Mouse (Mus musculus) common myeloid progenitor, adult 5-6 weeks (primary cell): ENCODE results near the gene Zfp385b. TPM values are rescaled to one million over a fixed set of nuclear protein-coding genes. Genes with fewer than 3 reads are reported as not detected.
"Not testable (repeated sequence)": the region's sequence is repeated elsewhere in the genome, so short reads cannot be mapped to it uniquely, and the experiment has no call there.

Source experiments
- ATAC-seq: replicated peaks from 2 replicates; pipeline ENCODE4 v1.8.0; 2016; ENCODE audit warnings: low read depth, mild to moderate bottlenecking, moderate TSS enrichment, inconsistent platforms; ENCODE audit not compliant: poor library complexity, severe bottlenecking
- total RNA-seq: library from RNA; stranded (forward); fragments of 200-1000, 187-1606 nt; gene quantifications from 2 replicates; pipeline ENCODE4 v1.2.3, GENCODE M21; 2017

The Zfp385b gene
- total RNA-seq, 1 experiment from 2014 or later = not detected

DNA sequence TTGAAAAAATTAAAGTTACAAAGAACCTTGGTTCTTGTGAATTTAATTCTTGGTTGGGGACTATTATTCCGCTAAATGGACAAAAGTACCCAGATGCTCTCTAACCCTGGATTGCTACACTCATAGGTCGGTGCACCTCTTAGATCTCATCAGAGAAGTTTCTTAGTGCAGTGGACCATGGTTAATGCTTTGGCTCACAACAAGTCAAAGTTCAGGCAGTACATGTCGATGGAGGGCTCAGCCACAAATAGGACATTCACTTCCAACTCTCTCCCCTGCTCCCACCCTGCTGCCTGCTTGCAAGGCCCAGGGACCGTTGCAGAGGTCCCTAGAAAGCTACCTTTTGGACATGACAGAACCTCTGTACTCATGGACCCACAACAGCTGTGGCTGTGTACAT lies 324.1 kb downstream of the Zfp385b start:
- no peak for ATAC-seq

DNA sequence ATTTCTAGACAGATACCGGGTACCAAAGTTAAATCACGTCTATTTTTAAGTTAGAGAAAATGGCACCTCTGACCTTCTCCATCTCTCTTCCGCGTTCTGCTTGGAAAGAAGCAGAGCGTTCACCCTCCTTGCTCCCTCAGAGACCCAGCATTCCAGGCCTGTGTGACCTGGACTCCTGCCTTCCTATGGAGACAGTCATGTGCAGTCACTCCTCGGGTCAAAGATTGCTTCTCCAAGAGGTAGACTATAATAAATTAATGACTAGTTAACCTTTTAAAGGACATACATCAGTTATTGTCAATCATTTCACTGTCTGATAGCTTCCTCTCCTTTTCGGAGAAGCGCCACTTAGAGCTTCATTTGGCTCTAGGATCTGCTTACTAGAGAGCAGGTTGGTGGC lies 325.7 kb downstream of the Zfp385b start:
- ATAC-seq = no peak

DNA sequence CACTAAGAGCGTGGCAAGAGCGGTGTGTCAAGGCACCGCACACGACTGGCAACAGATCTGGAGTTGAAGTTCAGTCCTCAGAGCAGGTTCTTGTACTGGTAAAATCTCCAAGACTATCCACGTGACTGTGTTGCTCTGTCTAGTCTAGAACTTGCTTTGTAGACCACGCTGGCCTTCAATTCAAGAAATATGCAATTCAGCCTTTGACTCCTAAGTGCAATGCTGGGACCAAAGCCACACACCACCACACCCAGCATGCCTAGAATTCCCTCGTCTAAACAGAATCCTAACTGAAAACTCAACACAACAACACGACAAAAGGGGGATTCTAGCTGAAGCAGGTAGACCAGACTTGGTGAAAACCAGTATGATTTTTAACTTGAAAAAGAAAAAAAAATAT lies 332.3 kb downstream of the Zfp385b start:
- no peak for ATAC-seq

DNA sequence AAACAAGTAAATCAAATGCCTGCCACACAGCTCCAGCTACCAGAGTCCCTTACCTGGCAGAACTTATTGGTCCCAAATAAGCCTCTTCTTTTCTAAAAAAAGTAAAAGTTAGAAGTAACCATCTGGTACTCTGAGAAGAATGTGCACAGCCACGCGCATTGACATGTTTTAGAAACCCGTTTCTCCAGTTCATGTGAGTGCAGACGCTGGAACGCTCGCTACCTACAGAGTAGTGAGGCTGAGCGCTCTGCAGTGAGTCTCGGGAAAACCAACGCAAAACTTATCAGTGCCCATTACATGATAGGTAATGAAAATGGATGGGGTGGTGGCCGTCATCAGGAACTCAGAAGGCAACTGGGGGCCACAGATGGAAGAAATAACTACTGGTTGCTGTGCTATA lies 338.2 kb downstream of the Zfp385b start:
- ATAC-seq = no peak

DNA sequence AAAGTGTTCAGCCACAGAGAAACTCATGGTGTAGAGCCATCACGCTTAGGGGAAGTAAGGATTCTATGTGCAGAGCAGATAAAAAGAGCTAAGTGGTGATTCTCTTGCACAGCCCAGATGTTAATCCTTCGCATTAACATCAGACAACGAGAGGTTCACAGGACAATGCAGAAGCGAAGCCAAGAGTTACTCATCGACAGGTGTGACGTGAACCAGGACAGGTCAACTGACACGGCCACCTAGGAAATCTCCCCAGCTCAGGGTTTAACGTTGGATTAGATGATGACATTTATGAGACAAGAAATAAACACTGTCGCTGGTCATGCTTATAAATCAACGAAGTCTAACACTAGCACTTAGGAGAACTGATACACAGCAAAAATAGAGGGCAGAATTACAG lies 341.9 kb downstream of the Zfp385b start:
- ATAC-seq = no peak

DNA sequence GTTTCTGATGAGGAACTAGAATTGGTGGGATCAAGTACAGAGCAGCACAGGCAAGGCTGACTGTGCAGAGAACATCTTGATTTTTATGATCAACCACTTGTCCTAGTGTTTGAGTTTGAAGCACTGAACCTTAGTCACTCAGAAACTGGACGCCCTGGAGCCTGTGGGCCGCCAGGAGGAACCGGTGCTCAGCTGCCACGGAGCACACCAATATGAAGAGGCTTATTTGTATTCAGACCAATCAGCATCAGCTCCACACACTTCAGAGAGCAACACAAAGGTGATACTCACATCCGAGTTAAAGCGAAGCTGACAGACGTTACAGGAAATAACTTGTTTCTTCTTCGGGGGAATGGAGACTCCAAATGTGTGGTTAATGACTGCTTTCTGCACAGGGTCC lies 343.0 kb downstream of the Zfp385b start:
- no peak for ATAC-seq

DNA sequence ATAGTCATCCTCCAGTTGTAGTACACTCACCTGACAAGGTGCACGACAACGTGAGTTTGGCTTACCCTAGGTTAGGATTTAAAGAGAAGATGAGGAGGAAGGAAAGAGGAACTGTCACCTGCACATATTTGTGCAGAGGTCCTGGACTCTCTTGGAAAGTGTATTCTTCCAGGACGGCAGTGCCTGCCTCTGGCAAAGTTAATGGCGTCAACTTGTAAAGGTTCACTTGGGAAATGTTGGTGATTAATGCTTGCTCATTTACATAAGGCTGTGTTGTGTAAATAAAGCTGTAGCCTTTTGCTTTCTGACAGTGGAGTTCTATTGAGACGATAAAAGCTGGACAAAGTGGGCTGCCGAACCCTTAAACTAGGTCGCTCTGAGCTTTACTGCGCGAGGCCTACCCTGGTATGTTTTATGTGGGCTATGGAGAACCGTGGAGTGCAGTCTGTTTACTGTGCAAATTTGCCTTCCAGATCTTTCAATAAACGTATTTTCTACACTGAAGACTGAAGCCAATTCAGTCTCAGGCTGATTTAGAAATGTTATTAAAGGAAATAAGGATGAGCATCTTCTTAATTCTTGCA lies 347.1 kb downstream of the Zfp385b start:
- no peak for ATAC-seq

DNA sequence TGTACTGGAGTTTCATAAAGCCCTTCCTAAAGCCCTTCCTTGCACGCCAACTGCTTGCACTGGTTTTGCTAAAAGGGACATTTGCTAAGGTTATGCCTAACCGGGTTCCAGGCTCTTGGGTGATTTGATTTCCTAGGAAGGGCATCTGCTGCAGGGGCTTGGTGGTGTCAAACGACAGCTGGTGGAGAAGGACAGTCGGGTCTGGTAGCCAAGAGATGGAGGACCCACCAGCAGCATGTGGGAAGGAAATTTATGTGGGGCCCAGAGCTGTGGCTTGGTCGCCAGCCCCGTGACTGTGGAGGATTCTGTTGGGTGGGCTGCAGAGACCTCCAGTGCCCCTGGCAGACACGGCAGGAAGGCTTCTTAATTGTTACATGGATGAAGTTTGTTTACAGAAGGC lies 348.7 kb downstream of the Zfp385b start:
- ATAC-seq = no peak

DNA sequence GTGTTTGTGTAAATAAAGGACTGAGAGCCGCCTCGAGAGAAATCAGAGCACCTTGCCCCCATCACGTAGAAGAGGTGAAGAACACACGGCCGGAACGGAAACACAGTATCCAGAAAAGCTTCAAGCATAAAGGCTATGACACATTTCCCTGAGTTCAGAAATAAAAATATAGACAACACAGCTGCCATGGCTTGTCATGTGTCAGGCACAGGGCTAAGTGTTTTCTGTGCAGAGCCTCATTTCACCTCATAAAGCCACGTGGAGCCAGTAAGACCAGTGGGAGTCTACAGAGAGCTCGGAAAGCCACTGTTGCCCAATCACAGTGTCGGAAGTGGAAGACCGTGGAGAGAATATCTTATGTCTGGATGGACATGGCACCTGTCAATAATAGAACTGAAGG lies 358.0 kb downstream of the Zfp385b start:
- ATAC-seq = no peak

DNA sequence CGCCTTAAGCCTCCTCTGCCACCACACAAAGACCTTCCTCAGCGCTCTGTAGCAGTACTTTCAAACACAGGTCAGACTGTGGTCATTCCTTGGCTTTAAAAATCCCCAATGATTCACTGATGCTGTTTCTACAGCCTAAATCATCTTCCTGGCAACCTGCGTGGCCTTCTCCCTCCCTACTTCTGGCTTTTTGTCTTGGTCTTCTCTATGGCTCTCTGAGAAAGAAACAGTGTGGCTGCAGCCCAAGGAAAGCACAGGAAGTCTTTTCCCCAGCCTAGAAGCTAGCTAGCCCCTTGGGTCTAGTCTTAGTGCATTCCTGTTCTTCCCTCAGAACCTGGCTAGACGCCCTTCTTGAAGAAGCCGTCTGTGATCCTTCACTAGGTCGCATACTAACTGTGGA lies 359.4 kb downstream of the Zfp385b start:
- ATAC-seq = no peak

DNA sequence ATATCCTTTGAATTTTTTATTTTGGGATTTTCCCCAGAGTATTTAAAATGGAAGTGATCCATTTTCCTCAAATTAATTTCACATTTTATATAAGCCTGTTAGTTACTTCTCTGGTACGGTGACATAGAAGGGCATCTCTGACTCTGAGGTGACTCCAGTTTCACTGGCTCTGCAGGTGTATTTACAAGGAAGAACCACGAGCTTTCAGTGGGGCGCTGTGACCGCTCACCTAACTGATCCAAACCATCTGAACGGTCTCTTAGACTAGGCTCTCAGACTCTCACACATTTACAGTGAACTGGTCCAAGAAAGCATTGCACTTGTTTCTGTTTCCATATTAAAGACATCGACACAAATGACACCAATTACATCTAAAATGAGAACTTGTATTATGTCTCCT lies 361.0 kb downstream of the Zfp385b start:
- ATAC-seq = no peak

DNA sequence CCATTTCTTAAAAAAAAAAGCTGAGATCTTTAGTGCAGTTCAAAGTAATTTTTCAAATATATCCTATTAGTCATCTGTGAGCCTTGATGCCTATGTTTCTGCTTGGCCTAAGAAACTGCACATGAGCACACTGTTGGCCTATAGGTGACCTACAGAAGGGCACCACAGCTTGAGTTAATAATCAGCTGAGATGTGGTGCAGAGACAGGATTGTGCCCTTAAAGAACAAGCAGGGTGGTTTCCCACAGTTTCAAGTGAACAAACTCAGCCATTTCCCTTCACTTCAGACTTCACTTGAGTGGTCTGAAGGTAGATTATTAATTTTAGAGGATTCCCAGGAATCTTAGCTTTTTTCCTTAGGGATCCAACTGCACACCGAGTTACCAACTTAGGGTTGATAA lies 362.3 kb downstream of the Zfp385b start:
- no peak for ATAC-seq

DNA sequence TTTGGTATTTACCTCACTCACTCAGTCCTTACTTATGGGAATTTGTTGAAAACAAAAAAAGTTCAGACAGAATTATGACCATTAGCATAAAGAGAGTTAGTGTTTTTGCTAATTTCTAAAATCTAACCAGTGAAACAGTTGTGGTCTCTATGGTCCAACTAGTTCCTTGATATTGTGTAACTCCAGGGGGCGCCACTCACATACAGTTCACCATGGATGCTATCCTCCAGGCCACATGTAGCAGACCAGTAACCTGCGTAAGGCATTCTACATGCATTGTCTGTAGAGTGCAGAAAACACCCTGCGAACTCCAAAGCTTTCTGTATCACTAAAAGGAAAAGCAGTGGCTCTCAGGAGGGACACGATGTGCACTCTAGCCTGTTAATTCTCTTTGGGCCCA lies 362.8 kb downstream of the Zfp385b start:
- ATAC-seq = peak; percentile 77

DNA sequence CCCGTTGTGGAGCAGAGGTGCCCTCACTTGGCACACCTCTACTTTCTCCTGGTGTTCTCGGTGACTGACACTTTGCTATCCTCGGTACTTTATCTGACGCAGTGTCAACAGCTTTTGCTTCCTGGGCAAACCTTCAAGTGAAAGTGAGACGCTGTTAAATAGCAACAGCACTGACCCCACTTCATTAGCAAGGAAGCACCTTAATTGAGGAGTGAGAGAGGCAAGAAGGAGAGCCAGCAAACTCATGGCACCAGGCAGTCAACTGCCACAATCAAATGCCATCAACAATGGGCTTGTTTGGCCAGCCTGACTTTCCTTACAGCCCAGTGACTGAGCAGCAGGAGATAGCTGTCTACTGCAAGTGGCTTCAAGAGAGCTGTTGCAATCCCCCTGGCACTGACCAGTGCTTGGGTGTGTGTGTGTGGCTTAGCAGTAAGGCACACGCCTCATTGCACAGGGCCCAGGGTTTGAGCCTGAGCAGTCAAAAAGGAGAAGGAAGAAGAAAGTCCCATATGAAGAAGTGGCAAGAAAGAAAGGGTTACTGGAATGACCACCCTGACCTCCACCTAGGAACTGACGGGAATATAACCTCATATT lies 365.0 kb downstream of the Zfp385b start:
- ATAC-seq = peak; percentile 52; the same call in 1 of the 2 replicates

DNA sequence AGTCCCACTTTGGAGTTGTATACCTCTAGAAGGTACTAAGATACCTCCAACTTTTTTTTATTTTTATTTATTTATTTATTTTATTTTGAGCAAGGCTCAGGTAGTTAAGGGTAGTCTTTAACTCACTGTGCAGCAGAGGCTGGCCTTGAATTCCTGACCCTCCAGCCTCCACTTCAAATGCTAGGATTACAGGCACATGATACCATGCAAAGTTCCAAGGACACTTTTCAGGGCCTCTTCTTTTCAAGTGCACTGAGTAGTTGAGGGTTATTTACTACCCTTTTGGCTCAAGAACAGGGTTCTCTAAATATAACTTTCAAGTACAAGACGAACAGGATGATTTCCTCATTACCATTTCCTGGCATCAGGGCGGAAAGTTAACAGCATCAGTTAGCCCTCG lies 365.7 kb downstream of the Zfp385b start:
- ATAC-seq = no peak

DNA sequence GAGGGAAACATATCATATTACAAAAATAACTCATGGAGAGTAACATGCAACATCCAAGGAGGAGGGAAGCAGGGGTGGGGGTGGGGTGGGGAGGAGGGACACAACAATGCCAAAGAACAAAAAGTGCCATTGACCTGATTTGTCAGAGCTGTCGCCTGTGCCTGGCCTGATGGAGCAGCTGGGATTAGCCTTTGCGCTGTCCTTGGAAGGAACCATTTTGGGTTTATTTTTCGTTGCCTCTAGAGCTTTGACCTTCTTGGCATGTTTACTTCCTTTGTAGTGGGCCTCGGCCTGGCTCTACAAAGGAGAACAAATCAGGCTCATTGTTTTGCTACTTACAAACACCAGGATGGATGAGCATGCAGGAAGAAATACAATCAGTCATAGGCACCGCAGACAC lies 369.4 kb downstream of the Zfp385b start:
- not testable (repeated sequence) for ATAC-seq

DNA sequence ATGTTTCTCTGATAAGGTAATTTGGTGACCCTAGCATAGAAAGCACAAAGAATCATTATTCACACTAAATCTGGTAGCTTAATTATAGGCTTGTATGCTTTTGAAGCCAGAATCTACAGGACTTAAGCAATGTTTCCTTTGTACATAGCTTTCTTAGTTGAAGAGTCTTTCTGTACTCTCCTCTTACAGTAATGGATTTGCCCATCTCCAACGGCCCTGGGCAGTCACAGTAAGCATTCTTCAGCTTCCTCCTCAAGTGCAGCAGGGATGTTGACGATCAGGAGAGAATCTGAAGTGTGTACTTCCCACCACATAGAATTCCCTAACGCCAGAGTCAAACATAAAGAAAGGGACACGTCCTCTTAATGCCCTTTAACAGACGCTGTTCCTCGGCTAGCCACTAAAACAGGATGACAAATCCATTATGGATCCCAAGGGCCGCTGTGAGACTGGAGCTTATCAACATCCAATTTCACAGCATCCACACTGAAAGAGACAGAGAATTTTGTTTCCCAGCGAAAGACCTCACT lies 370.4 kb downstream of the Zfp385b start:
- no peak for ATAC-seq

DNA sequence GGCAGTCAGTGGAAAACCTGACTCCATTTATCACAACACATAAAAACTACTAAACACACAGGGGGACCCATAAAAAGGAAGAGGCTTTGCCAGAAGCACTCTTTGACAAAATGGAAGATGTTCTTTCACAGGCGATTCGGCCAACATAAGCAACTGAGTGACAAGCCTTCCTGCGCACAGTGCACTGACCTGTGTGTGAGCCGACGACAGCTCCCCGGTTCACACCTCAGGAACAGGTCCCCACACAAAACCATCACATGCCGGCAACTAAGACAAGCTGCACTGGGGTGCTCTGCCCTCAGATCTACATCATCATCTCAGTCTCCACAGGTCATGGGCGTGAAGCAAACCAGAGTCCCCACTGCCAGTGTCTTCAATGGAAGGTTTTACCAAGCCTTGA lies 375.2 kb downstream of the Zfp385b start:
- ATAC-seq = no peak

DNA sequence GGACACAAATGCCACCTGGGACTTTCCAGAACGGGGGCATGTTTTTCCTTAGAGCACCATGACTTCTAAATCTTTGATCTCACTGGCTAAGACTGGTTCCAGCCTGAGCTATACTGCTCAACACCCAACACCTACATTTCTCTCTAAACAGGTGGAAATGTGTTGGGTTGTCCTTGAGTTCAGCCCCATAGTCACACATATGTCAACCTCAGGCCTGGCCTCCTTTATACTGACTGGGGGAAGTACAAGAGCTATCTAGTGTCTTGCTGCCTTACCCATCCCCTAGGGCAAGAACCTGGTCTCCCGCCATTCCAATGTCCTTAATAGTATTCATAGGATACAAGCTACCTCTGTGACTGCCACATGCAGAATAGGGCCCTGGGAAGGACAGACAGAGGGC lies 378.8 kb downstream of the Zfp385b start:
- no peak for ATAC-seq

DNA sequence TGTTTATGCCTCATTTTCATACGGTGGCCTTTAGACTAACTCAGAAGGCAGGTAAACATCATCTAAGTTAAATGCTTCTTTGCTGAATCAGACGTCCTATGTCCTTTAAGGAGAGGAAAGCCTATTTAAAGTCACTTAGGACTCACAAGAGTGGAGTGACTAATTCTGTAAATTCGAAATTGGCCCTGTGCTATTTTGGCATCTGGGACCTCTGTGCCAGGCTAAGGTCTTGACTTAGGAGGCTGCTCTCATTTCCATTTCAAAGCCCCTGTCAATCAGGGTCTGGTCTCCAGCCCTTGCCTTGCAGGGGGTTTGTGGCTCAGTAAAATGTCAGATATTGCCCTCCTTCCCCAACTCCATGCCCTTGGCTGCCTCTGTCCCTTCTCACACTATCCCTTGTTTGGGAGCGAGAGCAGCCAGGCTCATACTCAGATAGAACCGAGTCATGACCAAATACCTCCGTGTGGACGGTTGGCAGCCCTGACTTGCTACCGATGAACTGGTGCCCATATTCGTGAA lies 383.1 kb downstream of the Zfp385b start:
- no peak for ATAC-seq

DNA sequence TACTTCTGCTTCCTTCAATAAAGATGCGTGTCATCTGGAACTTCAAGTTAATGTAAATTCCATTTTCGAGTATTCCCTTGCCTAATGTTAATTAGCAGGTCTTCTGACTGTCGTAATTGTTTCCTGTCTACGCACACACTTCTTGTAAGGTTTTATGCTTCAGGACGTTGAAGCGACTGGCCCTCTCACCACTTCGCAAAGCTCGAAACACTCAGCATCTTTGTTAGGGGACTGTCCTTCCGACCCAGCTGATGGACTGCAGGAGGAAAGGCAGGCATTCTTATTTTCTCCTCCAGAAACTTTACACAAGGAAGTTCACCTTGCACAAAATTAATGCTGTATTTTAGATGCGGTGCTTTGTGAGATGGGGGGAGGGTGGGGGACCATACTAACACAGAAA lies 400.0 kb downstream of the Zfp385b start:
- no peak for ATAC-seq

DNA sequence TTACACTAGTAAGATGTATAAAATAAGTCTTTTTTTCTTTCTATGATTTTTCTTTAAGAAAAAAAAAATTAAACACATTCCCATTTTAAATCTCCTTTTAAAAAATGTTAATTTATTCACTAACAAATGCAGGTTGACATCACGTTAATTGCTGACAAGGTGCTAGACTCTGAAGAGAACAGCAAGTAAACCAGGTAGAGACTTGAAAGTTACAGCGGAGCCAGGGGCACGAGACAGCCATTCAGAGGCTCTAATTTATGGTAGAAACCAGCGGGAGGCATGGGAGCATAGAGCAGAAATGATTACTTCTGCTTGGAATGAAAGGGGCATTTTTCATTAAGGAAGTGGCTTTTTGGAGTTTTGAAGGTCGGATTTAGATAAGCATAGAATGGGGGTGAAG lies 401.4 kb downstream of the Zfp385b start:
- no peak for ATAC-seq
